Mouse (Mus musculus) hindbrain, embryonic 15.5 days (tissue): ENCODE measurements at regions not wholly inside any gene's neighbourhood (a gene's known extent, or its start where the extent isn't known, plus 50 kb on each side); places are given as distances from the start of the nearest gene placed in this dataset.

Experiments used
- ATAC-seq: fragments of 200-750 bp; cut with Nextera tagmentation; 2 replicates; pipeline ENCODE4 v1.8.0; 2017; ENCODE audit warnings: low read depth, moderate number of reproducible peaks, moderate TSS enrichment; ENCODE audit not compliant: low FRiP score
- H3K27ac ChIP-seq: fragments of 300-500 bp; sonication (generic); replicated peaks from 2 replicates; pipeline ENCODE4 v1.5.1; 2015; ENCODE audit warnings: mild to moderate bottlenecking, inconsistent platforms
- H3K27me3 ChIP-seq: fragments of 300-500 bp; sonication (generic); 2 replicates; pipeline ENCODE4 v1.6.1; 2015; ENCODE audit warnings: control low read depth, inconsistent platforms
- H3K36me3 ChIP-seq: fragments of 300-500 bp; sonication (generic); 2 replicates; pipeline ENCODE4 v1.6.1; 2015; ENCODE audit warnings: control low read depth, inconsistent platforms
- H3K4me1 ChIP-seq: fragments of 300-500 bp; sonication (generic); replicated peaks from 2 replicates; pipeline ENCODE4 v1.6.1; 2015; ENCODE audit warnings: control low read depth, inconsistent platforms
- H3K4me2 ChIP-seq: fragments of 300-500 bp; sonication (generic); 2 replicates; pipeline ENCODE4 v1.6.1; 2015; ENCODE audit warnings: moderate library complexity, mild to moderate bottlenecking, inconsistent platforms
- H3K4me3 ChIP-seq: fragments of 300-500 bp; sonication (generic); 2 replicates; pipeline ENCODE4 v1.5.1; 2015; ENCODE audit warnings: mild to moderate bottlenecking, inconsistent platforms
- H3K9ac ChIP-seq: fragments of 300-500 bp; sonication (generic); 2 replicates; pipeline ENCODE4 v1.6.1; 2015; ENCODE audit warnings: inconsistent platforms
- H3K9me3 ChIP-seq: fragments of 300-500 bp; sonication (generic); 2 replicates; pipeline ENCODE4 v1.6.1; 2016; ENCODE audit warnings: control low read depth, inconsistent platforms
- WGBS: fragments of 180-500 bp; shearing (Covaris S2); methylation state at CpG from one replicate; pipeline ENCODE4 v1.1.7; 2015; 5-methylcytosine and 5-hydroxymethylcytosine counted together

DNA sequence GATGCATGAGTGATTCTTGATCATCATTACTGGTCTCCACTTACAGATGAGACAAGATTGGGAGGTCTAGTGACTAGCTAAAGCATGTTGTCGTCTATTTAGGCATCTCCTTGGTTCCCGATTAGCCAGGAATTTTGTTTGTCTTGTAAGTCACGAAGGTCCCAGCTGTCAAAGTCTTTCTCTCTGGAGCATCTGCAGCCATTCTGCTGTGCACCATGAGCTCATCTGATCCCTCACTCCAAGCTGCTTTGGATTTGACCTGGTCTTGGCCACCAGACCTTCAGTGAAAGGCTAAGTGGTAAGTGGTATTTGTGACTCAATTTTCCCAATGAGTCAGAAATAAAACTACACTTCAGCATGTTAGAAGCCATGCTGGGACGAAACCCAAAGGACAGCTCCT, 53.3 kb upstream of the Creb5 start:
- no peaks in the 10 kb centered on the region for H3K9me3 ChIP-seq
- H3K27me3 ChIP-seq: no peaks in the 10 kb centered on the region
- no peak overlapping the region for H3K4me3 ChIP-seq
- no peak overlapping the region for H3K27ac ChIP-seq
- ATAC-seq: no peak
- no peaks in the 10 kb centered on the region for H3K36me3 ChIP-seq
- H3K4me1 ChIP-seq: peaks cover 3% of the 10 kb centered on the region; the same call in 1 of the 2 replicates
- no peak overlapping the region for H3K9ac ChIP-seq
- WGBS: 59% methylated on average over 4 of the region's 4 CpGs
- H3K4me2 ChIP-seq: no peak overlapping the region

DNA sequence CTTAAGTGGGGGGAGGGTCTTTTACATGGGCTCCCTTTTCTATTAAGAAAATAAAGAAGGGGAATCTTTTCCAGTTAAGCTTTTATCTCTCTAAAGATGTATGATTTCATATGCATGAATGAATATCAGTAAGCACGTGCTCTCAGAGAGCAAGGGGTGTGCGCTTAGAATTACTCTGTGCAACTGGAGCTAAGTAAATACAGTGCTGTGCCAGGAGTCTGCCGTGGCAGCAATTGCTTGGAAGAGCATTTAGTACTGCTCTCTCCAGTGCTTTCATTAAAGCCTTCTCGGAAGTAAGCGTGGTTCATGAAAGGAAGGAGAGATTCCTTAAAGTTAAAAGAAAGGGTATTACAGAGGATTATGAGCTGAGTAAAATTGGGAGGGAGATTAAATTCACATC, 54.5 kb upstream of the Creb5 start:
- Histone ChIP-seq H3K27me3 (no peaks in the 10 kb centered on the region), H3K9ac (no peak overlapping the region), H3K4me1 (peaks cover 3% of the 10 kb centered on the region; the same call in 1 of the 2 replicates), H3K4me3 (no peak overlapping the region), H3K27ac (no peak overlapping the region), H3K4me2 (no peak overlapping the region), H3K9me3 (no peaks in the 10 kb centered on the region), H3K36me3 (no peaks in the 10 kb centered on the region)
- no peak for ATAC-seq
- WGBS: 37% methylated on average over 5 of the region's 5 CpGs

DNA sequence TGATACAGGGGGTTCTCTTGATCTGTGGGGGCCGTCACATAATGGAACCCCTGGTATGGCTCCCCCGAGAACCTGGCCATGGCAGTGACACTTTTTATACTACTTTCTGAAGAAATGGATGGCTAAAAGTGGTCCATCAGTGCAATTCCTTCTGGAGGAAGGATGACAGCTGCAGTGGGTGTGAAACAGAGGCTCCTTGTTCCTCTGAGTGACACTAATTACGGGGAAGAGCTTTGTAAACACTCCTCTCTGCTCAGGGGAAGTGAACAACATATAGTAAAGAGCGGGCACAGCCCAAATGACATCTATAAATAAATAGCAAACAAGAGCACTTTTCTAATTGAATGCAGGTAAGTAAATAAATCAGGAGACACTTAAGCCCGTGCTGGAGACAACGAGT, 57.7 kb upstream of the Creb5 start:
- ATAC-seq: no peak
- Histone ChIP-seq H3K27ac (no peak overlapping the region), H3K4me3 (no peak overlapping the region), H3K27me3 (no peaks in the 10 kb centered on the region), H3K36me3 (no peaks in the 10 kb centered on the region), H3K9me3 (no peaks in the 10 kb centered on the region), H3K9ac (no peak overlapping the region), H3K4me1 (peaks cover 3% of the 10 kb centered on the region; the same call in 1 of the 2 replicates), H3K4me2 (no peak overlapping the region)
- WGBS: 47% methylated on average over 6 of the region's 6 CpGs

DNA sequence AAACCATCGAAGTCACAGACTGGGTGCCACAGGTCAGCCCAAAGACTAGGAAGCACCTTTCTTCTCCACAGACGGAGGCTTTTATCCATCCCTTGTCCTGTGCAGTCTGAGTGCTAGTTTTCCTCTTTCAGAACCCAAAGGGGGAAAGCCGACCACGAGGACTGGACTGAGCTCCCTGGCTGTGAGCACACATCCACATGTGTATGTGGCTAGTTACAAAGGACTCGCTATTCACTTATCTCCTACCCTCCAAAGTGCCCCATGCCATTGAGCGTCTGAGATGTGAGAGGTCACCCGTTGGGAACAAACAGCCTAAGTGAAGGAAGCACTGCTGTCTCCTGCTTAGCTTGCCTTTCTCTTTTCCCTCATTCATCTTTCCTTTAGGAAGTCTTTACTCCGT, 65.0 kb upstream of the Creb5 start:
- H3K4me2 ChIP-seq: no peak overlapping the region
- no peak overlapping the region for H3K9ac ChIP-seq
- no peak overlapping the region for H3K27ac ChIP-seq
- no peak overlapping the region for H3K4me3 ChIP-seq
- peaks cover 11% of the 10 kb centered on the region; the same call in 1 of the 2 replicates for H3K4me1 ChIP-seq
- WGBS: 55% methylated on average over 8 of the region's 8 CpGs
- no peak for ATAC-seq
- no peaks in the 10 kb centered on the region for H3K27me3 ChIP-seq
- H3K36me3 ChIP-seq: no peaks in the 10 kb centered on the region
- H3K9me3 ChIP-seq: no peaks in the 10 kb centered on the region

DNA sequence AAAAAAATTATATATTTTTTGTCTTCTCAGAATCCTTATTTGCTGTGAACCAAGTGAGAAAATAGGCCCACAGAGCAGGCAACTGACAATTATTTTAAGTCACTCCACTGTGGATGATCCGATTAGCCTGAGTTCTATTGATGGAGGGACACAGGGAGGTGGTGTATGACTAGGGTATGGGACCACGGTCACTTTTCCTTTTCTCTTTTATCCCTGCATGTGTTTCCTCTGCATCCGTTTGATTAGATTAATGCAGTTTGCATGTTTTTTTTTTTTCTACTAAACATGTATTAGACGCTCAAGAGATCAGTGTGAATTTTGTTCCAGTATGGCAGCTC, 65.4 kb upstream of the Creb5 start:
- Histone ChIP-seq H3K27me3 (no peaks in the 10 kb centered on the region), H3K4me3 (no peak overlapping the region), H3K36me3 (no peaks in the 10 kb centered on the region), H3K4me2 (no peak overlapping the region), H3K4me1 (peaks cover 11% of the 10 kb centered on the region; the same call in 1 of the 2 replicates), H3K9me3 (no peaks in the 10 kb centered on the region), H3K27ac (no peak overlapping the region), H3K9ac (no peak overlapping the region)
- ATAC-seq: no peak
- WGBS: 27% methylated on average over 4 of the region's 4 CpGs

DNA sequence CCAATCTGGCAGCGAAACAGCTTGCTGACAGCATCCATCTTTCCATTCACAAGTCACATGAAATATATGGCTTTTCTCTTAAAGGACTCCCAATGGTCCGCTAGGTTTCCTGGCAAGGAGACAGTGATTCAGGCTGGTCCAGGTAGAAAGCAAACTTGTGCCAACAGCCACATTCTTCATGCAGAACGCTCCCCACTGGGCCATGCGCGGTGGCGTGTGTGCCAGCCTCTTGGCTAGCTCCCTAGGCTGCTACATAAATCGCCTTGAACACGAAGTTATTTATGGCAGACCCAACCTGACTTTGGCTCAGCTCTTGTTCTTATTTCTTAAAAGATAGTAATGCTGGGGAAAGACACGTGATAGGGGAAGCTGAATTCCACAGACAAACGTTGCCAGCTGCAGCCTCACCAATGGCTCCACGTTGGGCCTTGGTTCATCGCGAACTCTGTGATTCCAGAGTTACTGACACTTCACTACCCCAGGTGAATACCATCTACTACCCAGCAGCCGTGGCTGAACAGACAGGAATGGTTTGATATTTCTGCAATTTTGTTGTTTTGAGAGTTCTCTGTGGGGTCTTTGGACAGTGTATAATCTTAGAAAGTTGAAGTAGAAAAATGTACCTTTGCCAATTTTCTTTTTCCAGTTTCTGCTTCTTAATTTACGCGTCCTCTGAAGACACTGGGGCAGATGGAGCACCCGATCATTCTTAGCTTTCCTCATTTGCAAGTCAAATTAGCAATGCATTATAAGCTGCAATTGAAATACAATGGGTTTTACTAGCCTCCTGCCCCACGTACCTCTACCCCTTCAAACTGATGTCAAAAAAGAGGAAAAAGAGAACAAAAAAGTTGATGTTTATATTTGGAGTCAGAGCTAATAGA, 66.0 kb upstream of the Creb5 start:
- no peaks in the 10 kb centered on the region for H3K9me3 ChIP-seq
- no peak overlapping the region for H3K9ac ChIP-seq
- H3K27ac ChIP-seq: no peak overlapping the region
- H3K27me3 ChIP-seq: no peaks in the 10 kb centered on the region
- 41% methylated on average over 18 of the region's 18 CpGs for WGBS
- ATAC-seq: no peak
- no peak overlapping the region for H3K4me3 ChIP-seq
- H3K36me3 ChIP-seq: no peaks in the 10 kb centered on the region
- peak overlapping the region; percentile 8; the same call in 1 of the 2 replicates for H3K4me2 ChIP-seq
- peaks cover 11% of the 10 kb centered on the region; the same call in 1 of the 2 replicates for H3K4me1 ChIP-seq

DNA sequence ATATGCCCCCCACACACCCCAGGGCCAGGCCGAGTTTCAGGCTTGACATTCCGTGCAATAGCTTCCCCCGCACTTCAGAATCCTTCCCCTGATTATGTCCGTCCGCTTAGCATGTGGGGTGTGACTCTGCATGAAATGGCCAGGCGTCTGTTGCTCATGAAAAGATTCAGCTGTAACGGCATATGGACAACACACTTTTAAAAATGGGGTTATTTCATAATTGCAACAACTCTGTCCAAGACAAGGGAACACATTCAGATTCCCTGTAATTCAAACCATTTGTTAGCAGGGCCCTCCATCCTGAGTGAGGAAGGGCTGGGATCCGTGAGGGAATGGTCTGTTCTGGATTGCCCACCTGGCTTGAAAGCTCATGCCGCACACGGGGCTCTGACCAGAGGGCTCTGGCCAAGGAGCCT, 68.2 kb upstream of the Creb5 start:
- H3K9ac ChIP-seq: no peak overlapping the region
- H3K4me3 ChIP-seq: no peak overlapping the region
- H3K9me3 ChIP-seq: no peaks in the 10 kb centered on the region
- H3K27me3 ChIP-seq: no peaks in the 10 kb centered on the region
- 77% methylated on average over 10 of the region's 10 CpGs for WGBS
- H3K36me3 ChIP-seq: no peaks in the 10 kb centered on the region
- no peak overlapping the region for H3K27ac ChIP-seq
- H3K4me1 ChIP-seq: peaks cover 11% of the 10 kb centered on the region; the same call in 1 of the 2 replicates
- H3K4me2 ChIP-seq: no peak overlapping the region
- no peak for ATAC-seq

DNA sequence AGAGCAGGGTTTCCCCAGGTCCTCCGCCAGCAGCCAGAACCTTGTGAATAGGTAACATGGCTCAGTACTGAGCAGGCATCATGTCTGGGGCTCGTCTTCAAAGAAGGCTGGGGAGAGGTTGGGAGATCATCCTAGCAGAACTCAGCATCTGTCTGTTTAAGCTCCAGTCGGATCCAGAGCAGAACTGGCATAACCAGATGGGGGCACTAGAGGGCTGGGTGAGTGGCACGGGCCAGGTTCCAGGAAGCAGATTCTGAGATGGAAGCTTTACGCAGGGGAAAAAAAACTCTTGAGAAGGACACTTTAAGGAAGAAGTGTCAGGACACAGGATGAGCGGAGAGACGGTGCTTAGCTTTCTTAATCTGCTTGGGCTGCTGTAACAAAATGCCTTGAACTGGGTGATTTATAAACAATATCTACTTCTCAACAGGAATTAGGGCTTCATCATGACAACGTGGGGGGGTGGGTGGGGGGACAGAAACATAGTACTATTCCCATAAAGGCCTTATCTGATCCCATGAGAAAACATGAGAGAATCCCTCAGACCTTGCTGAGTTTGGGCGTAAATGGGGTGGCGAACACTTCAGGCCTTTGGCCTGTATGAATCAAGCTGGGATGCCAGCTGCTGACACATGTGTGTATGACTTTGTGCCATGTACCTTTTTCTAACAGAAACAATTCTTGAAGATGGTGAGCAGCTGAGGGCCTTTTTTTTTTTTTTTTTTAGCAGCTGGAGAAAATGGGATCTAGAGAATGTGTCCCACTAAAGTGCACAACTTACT, 69.6 kb upstream of the Creb5 start:
- ATAC-seq: no peak
- WGBS: 62% methylated on average over 10 of the region's 10 CpGs
- H3K9me3 ChIP-seq: no peaks in the 10 kb centered on the region

DNA sequence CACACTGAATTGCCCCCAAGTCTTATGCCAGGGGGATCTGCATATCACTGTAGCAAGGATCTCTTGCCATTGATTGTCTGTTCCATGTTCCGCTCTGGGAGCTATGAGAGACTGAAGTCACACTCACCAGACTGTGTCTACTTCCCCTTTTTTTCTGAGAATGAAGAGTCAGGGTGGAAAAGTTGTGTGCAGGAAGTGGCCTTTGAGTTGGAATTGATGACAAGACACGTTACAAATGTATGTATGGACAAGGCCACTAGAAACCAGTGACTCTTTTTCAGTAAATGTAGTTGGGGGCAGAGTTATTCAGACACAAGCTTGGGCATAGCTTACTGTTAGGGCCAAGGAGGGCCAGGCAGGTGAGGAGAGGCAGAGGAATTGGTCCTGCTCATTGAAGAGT, 70.4 kb upstream of the Creb5 start:
- peaks cover 12% of the 10 kb centered on the region; the same call in 1 of the 2 replicates for H3K4me1 ChIP-seq
- no peak for ATAC-seq
- no peaks in the 10 kb centered on the region for H3K9me3 ChIP-seq
- H3K9ac ChIP-seq: no peak overlapping the region
- WGBS: 81% methylated on average over 2 of the region's 2 CpGs
- no peaks in the 10 kb centered on the region for H3K36me3 ChIP-seq
- H3K4me2 ChIP-seq: no peak overlapping the region
- no peak overlapping the region for H3K27ac ChIP-seq
- no peaks in the 10 kb centered on the region for H3K27me3 ChIP-seq
- H3K4me3 ChIP-seq: no peak overlapping the region

More for the DNA sequence above, 69.6 kb upstream of the Creb5 start:
- Histone ChIP-seq H3K9ac (no peak overlapping the region), H3K4me3 (no peak overlapping the region), H3K27me3 (no peaks in the 10 kb centered on the region), H3K4me2 (no peak overlapping the region), H3K36me3 (no peaks in the 10 kb centered on the region), H3K4me1 (peaks cover 11% of the 10 kb centered on the region; the same call in 1 of the 2 replicates), H3K27ac (no peak overlapping the region)

DNA sequence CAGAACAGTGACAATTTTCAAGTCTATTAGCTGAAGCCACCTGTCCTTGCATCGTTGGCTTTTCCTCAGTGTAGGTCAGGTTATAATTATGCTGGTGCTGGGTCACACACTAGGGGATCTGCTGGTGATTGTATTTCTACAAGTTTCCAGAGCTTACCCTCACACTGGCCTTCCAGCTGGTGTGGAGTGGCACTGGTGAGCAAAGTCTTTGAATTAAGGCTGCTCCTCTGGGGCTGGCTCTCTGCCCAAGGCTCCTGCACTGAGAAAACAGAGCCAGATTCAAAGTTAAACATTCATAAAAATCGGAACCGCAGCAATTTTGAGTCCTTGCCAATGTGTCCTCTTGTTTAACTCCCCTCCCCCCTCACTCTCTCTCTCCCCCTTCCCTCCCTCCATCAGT, 75.7 kb upstream of the Creb5 start:
- Histone ChIP-seq H3K4me1 (0 out of 2 replicates have a peak, but pooled peaks cover 6% of the 10 kb centered on the region), H3K27ac (no peak overlapping the region), H3K9ac (no peak overlapping the region), H3K36me3 (no peaks in the 10 kb centered on the region), H3K4me3 (no peak overlapping the region), H3K4me2 (no peak overlapping the region), H3K27me3 (no peaks in the 10 kb centered on the region), H3K9me3 (no peaks in the 10 kb centered on the region)
- 43% methylated on average over 3 of the region's 3 CpGs for WGBS
- ATAC-seq: no peak

DNA sequence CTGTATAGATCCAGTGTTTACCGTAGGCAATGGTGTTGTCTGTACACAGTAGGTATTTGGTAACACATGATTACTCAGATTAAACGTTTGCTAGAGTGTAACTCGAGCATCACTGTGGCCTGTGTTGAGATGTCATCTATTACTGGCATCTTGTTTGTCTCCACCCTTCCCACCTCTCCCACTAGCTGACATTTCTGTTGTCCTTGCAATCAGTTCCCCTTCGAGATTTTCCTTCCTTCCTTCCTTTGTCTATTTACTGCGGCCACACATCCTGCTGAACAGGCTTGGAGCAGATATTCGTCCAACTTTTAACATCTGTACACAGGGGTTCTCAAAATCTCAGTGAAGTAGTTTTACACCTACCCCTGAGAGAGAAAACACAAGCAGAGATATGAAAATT, 77.7 kb upstream of the Creb5 start:
- Histone ChIP-seq H3K9me3 (no peaks in the 10 kb centered on the region), H3K4me1 (0 out of 2 replicates have a peak, but pooled peaks cover 6% of the 10 kb centered on the region), H3K4me2 (no peak overlapping the region), H3K4me3 (no peak overlapping the region), H3K27ac (no peak overlapping the region), H3K27me3 (no peaks in the 10 kb centered on the region), H3K36me3 (no peaks in the 10 kb centered on the region), H3K9ac (no peak overlapping the region)
- no peak for ATAC-seq
- 68% methylated on average over 6 of the region's 6 CpGs for WGBS

DNA sequence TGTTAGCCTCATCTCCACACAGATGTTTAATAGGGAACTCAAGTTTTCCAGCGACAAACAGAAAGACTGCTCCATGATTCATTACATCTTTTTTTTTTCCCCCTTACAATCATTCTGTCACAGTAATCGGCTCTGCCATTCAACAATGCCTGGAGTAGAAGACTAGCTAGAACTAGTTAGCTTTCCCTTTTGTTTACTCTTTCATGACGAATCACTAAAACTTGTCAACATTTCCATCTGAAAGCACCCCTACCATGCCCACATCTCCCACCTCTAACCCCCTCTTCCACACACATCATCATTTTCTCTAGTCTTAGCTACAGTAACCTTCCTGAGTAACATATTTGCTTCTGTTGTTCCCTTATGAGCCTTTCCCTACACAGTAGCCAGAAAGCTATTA, 78.6 kb upstream of the Creb5 start:
- H3K36me3 ChIP-seq: no peaks in the 10 kb centered on the region
- no peak overlapping the region for H3K4me2 ChIP-seq
- H3K27ac ChIP-seq: no peak overlapping the region
- H3K4me1 ChIP-seq: 0 out of 2 replicates have a peak, but pooled peaks cover 6% of the 10 kb centered on the region
- H3K4me3 ChIP-seq: no peak overlapping the region
- H3K9me3 ChIP-seq: no peaks in the 10 kb centered on the region
- no peak overlapping the region for H3K9ac ChIP-seq
- H3K27me3 ChIP-seq: no peaks in the 10 kb centered on the region
- ATAC-seq: no peak
- 28% methylated on average over 3 of the region's 3 CpGs for WGBS
